Mouse (Mus musculus): ENCODE measurements around the gene Gm20388.

Gm20388 gene

GRCm38 (mm10) chr8:122461473-122462148 is 2551.0 kb downstream of the Gm20388 start:
- in situ Hi-C loops (cut with MboI, MseI) = no loop called here

GRCm38 (mm10) chr8:122462510-122462909 is 2551.9 kb downstream of the Gm20388 start:
- in situ Hi-C loops (cut with MboI, MseI) = no loop called here

GRCm38 (mm10) chr8:122463651-122464640 is 2553.3 kb downstream of the Gm20388 start:
- in situ Hi-C loops (cut with MboI, MseI) = no loop called here

GRCm38 (mm10) chr8:122464985-122465384 is 2554.3 kb downstream of the Gm20388 start:
- in situ Hi-C loops (cut with MboI, MseI) = no loop called here

- in situ Hi-C loops (cut with MboI, MseI) = no loop called here
Measured at GRCm38 (mm10) chr8:122467816-122468215, 2557.2 kb downstream of the Gm20388 start.

- in situ Hi-C loops (cut with MboI, MseI) = no loop called here
Measured at GRCm38 (mm10) chr8:122469407-122469806, 2558.8 kb downstream of the Gm20388 start.

- in situ Hi-C loops (cut with MboI, MseI) = loop anchor here (5.0 kb wide), 1 partner anchor 38 kb away; the partner anchor contains the start of gene Cyba
Measured at GRCm38 (mm10) chr8:122469965-122470364, 2559.3 kb downstream of the Gm20388 start.

- in situ Hi-C loops (cut with MboI, MseI) = loop anchor here (5.0 kb wide), 1 partner anchor 38 kb away; the partner anchor contains the start of gene Cyba
Measured at GRCm38 (mm10) chr8:122470691-122471090, 2560.1 kb downstream of the Gm20388 start.

- in situ Hi-C loops (cut with MboI, MseI) = loop anchor here (5.0 kb wide), 1 partner anchor 42 kb away; the partner anchor contains the start of gene Cyba
Measured at GRCm38 (mm10) chr8:122473911-122474421, 2563.3 kb downstream of the Gm20388 start.

GRCm38 (mm10) chr8:122474951-122475560 is 2564.4 kb downstream of the Gm20388 start:
- in situ Hi-C loops (cut with MboI, MseI) = loop anchor here (5.0 kb wide), 1 partner anchor 43 kb away; the partner anchor contains the start of gene Cyba

GRCm38 (mm10) chr8:122475580-122476320 is 2565.1 kb downstream of the Gm20388 start, which contains the start of the genes Rnf166 and Ctu2:
TSS of gene Rnf166 (minus strand) at chr8:122476064.
TSS of gene Ctu2 (plus strand) at chr8:122476143.
- in situ Hi-C loops (cut with MboI, MseI) = no loop called here

GRCm38 (mm10) chr8:122482448-122482847 is 2571.8 kb downstream of the Gm20388 start:
- in situ Hi-C loops (cut with MboI, MseI) = no loop called here

GRCm38 (mm10) chr8:122483877-122484276 is 2573.2 kb downstream of the Gm20388 start:
- in situ Hi-C loops (cut with MboI, MseI) = no loop called here

- in situ Hi-C loops (cut with MboI, MseI) = no loop called here
Measured at GRCm38 (mm10) chr8:122484831-122485230, 2574.2 kb downstream of the Gm20388 start.

GRCm38 (mm10) chr8:122488387-122488786 is 2577.7 kb downstream of the Gm20388 start:
- in situ Hi-C loops (cut with MboI, MseI) = no loop called here

- in situ Hi-C loops (cut with MboI, MseI) = no loop called here
Measured at GRCm38 (mm10) chr8:122497016-122497734, 2586.5 kb downstream of the Gm20388 start.

- in situ Hi-C loops (cut with MboI, MseI) = no loop called here
Measured at GRCm38 (mm10) chr8:122497912-122498311, 2587.3 kb downstream of the Gm20388 start.

- in situ Hi-C loops (cut with MboI, MseI) = loop anchor here (5.0 kb wide), 2 partner anchors 66 to 331 kb away; partner anchors contain the start of gene Cdt1
Measured at GRCm38 (mm10) chr8:122500856-122501255, 2590.2 kb downstream of the Gm20388 start.

GRCm38 (mm10) chr8:122511552-122511951 is 2600.9 kb downstream of the Gm20388 start:
- in situ Hi-C loops (cut with MboI, MseI) = loop anchor here (5.0 kb wide), 1 partner anchor 941 kb away; no protein-coding TSS in a partner anchor

- in situ Hi-C loops (cut with MboI, MseI) = loop anchor here (5.0 kb wide), 1 partner anchor 940 kb away; no protein-coding TSS in a partner anchor
Measured at GRCm38 (mm10) chr8:122512392-122512791, 2601.8 kb downstream of the Gm20388 start.

Measured in T-helper 1 cell (primary cell).